Mouse (Mus musculus) lung, adult 2 months (tissue): ENCODE measurements around the gene Rab19. TPM values are rescaled to one million over a fixed set of nuclear protein-coding genes. Genes with fewer than 3 reads are reported as not detected.

ENCODE experiments used
- DNase-seq: peaks from one replicate; pipeline ENCODE4 v3.0.0; 2022
- H3K4me1 ChIP-seq: fragments of 200-500 bp; 2 replicates; pipeline ENCODE4 v1.6.1; 2011; ENCODE audit warnings: low read length; ENCODE audit not compliant: control insufficient read depth, insufficient read depth
- H3K4me3 ChIP-seq: fragments of 200-500 bp; replicated peaks from 2 replicates; pipeline ENCODE3; 2011; ENCODE audit warnings: low read depth, mild to moderate bottlenecking, control low read depth, low read length; ENCODE audit errors: extremely low read depth
- CTCF ChIP-seq: fragments of 200-500 bp; IDR thresholded peaks from 2 replicates; pipeline ENCODE4 v1.5.1; 2011; ENCODE audit warnings: mild to moderate bottlenecking, low read length, control low read depth; ENCODE audit not compliant: insufficient read depth
- POLR2A ChIP-seq: fragments of 200-500 bp; IDR thresholded peaks from 2 replicates; pipeline ENCODE4 v1.6.1; 2011; ENCODE audit warnings: low read depth, mild to moderate bottlenecking, control low read depth, low read length, borderline replicate concordance; ENCODE audit errors: extremely low read depth
- WGBS: fragments of 180-500 bp; shearing (Covaris S2); methylation state at CpG from one replicate; pipeline ENCODE4 v1.1.7; 2018; 5-methylcytosine and 5-hydroxymethylcytosine counted together
- polyA plus RNA-seq: library from polyadenylated mRNA; depleted of rRNA; stranded (reverse); fragments of >200 nt; gene quantifications from 2 replicates; pipeline ENCODE4 v1.2.3, GENCODE M21; 2012; rRNA removed

The Rab19 gene
- 3.6 and 5.2 TPM in 2 replicates for polyA plus RNA-seq

DNA sequence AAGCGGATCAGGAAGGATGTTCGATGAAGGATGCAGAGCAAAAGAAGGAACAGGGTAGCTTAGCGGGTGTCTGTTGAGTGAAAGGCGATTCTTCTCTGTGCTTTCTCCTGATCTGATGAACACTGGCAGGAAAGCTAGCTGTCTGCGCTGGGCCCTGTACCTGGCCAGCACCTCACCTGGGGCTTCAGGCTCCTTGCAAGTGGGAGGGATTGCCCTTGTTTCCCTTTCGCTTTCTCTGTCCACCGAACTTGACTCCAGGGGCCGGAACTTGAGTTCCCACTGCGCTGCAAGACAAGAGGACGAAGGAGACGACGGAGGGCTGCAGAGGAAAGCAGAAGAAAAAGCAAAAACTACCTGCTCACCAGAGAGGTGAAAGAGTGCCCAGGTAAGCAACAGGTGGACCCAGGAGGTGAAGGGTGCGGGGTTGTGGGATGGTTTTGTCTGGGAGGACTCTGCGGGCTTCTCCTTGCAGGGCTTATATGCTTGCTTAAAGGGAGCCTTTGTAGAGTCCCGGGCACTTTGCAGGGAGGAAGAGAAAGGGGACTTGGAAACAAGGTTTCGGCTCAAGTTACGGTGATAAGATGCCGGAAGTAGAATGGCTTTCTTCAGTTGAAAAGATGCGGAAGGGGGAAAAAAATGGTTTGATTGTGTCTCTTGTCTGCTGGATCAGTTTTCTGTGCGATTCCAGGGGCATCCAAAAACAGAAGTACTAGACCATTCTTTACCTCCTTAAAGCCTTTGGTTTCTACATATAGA is at the start of gene Rab19:
Gene Rab19, plus strand, starts transcription at position 51 of the 756 bp plus-strand sequence.
- TF ChIP-seq POLR2A (peak; percentile 54; the same call in 1 of the 2 replicates), CTCF (no peak)
- WGBS = 2% methylated on average over 20 of the region's 20 CpGs

DNA sequence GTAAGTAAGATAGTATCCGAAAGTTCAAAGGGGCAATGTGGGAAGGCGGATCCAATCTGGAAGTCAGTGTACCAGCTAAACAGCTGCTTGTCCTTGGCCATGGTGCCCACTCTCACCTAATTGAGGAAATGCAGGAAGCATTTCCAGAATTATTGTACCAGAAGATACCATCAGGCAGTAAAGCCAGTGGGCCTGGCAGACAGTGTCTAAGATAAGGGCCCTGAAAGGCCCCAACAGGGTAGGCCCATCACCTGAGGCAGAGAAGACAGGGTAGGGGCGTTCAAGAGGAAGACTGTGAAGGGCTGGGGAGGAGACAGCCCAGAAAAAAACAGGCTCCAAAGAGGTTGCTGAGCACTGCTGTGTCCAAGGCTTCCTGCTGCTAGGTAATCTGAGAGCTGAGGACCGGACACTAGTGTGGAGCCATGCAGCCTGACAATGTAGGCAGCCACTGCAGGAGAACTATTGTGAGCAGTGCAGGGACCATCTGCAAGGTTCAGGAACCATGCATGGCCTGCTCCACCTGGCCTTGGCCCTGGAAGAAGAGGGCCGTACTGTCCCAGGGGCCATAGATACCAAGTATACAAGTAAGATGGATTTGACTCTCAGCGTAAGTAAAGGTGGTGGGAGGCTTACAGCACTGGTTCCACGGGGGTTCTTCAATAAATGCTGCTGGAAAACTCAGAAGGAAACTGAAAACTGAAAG is 48.8 kb upstream of the Rab19 start:
- WGBS = 91% methylated on average over 7 of the region's 7 CpGs
- H3K4me1 ChIP-seq = no peaks in the 10 kb centered on the region
- DNase-seq = no peak
- H3K4me3 ChIP-seq = no peak overlapping the region
- TF ChIP-seq CTCF = no peak
- TF ChIP-seq POLR2A = no peak

More for the DNA sequence above, at the start of gene Rab19:
- Histone ChIP-seq H3K4me1 (peaks cover 3% of the 10 kb centered on the region), H3K4me3 (peak within 1 kb of the TSS; percentile 92)
- DNase-seq = peak; percentile 66

DNA sequence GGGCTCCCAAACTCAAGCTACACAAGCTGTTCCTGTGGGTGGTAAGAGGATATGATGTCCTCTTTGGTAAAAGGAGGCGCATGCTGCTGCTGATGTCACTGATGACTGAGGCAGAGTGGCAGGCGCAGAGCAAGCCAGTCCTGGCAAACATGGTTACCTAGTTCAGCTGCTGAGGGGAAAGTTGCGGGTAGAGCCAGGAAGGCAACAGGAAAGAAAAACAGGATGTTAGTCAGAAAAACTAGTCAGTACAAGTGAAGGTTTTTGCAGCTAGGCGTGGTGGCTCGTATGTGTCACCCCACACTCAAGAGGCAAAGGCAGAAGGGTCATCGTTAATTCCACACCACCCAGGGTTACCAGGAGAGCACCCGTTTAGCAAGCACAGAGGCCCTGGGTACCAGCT is 46.8 kb upstream of the Rab19 start:
- 67% methylated on average over 7 of the region's 7 CpGs for WGBS
- H3K4me1 ChIP-seq = no peaks in the 10 kb centered on the region
- H3K4me3 ChIP-seq = no peak overlapping the region
- no peak for DNase-seq
- TF ChIP-seq POLR2A (no peak), CTCF (no peak)

DNA sequence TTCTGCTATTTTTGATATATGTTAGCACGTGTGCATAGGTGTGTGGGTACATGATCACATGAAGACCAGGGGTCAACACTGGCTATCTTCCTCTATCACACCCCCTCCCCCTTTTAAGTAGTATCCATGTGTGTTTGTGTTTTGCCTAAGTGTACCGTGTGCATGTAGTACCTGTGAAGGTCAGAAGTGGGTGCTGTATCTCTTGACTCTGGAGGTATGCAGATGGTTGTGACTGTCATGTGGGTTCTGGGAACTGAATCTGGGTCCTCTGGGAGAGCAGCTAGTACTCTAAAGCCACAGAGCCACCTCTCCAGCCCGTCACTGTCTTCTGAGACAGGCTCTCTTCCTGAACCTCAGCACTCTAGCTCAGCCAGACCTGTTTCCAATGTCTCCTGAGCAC is 46.1 kb upstream of the Rab19 start:
- no peaks in the 10 kb centered on the region for H3K4me1 ChIP-seq
- H3K4me3 ChIP-seq = no peak overlapping the region
- WGBS = 90% methylated on average over 3 of the region's 3 CpGs

DNA sequence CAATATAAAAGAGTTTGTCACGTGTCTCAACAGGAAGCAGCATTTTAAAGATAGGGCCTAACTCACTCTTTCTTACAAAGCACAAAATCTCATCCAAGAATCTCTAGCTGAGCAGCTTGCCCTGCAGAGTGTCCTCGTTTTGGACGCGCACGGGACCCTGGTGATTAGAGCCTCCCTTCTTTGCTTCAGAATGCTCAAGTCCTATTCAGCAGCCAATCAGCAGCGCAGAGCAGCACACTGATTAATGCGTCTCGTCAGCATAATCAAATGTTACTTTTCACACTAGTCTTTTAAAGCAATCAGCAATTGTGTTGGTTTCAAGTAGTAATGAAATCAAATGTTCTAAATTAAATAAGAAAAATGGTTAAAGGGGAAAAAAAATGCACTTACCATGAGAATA is 42.6 kb upstream of the Rab19 start:
- H3K4me3 ChIP-seq = no peak overlapping the region
- WGBS = 88% methylated on average over 8 of the region's 8 CpGs
- no peak for DNase-seq
- H3K4me1 ChIP-seq = no peaks in the 10 kb centered on the region
- TF ChIP-seq POLR2A = no peak
- TF ChIP-seq CTCF = no peak

More for the DNA sequence above, 46.1 kb upstream of the Rab19 start:
- no peak for TF ChIP-seq POLR2A
- no peak for TF ChIP-seq CTCF
- DNase-seq = no peak

DNA sequence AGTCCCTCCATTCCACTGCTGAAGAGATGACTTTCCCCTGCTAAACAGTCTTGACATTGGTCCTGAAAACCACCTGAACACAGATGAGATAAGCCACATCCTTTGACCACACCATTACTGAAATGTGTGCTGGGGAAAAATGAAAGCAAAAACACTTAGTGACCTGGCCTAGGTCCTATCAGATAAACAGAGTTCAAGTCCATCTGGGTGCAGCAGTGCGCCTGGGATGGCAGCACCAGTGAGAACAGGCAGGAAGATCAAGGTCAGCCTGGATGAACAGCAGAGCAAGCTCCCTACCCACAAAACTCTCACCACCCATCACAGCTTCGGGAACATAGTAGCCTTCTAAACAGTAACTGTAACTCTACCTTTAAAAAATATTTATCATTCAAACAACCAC is 39.2 kb upstream of the Rab19 start:
- WGBS = 25% methylated on average over 2 of the region's 2 CpGs
- DNase-seq = no peak
- H3K4me1 ChIP-seq = no peaks in the 10 kb centered on the region
- H3K4me3 ChIP-seq = no peak overlapping the region
- TF ChIP-seq POLR2A (no peak), CTCF (no peak)

DNA sequence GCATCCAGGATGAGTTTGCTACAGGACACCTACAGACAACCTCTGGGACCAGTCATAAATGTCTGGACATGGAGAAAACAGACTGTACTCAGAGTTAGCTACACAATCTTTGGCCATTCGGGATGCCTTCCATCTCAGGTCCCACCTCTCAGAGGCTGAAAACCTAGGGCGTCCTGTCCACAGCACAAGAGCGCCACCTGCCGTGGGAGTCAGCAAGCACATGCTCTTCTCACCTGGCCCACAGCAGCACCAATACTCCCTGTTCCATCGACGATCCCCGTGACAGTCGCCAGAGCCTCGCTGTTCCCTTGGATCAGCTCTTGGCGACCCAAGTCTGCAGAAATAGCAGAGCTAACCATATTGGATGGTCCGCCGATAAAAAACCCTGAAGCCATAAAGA is 37.0 kb upstream of the Rab19 start:
- TF ChIP-seq POLR2A = no peak
- TF ChIP-seq CTCF = peak; percentile 98
- H3K4me3 ChIP-seq = no peak overlapping the region
- peak; percentile 83 for DNase-seq
- WGBS = 19% methylated on average over 12 of the region's 12 CpGs
- H3K4me1 ChIP-seq = no peaks in the 10 kb centered on the region

DNA sequence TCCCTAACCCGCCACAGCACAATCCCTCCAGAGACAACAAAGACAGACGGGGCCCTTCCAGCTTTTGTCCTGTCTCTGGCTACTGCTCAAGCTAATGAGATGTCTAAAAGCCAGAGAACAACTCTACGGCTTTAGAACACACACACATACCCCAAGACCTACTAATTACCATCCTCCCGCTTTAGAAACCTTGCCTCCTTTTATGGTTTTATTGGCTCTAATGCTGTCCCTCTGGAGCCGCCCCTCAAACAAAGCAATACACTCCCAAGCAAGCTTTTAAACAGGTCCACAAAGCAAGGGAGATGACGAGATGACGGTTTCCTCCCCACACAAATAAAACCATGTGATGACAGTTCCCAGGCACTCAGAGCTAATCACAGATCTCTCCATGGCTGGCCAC is 35.5 kb upstream of the Rab19 start:
- H3K4me3 ChIP-seq = no peak overlapping the region
- no peaks in the 10 kb centered on the region for H3K4me1 ChIP-seq
- 89% methylated on average over 7 of the region's 7 CpGs for WGBS
- no peak for DNase-seq
- TF ChIP-seq CTCF = no peak
- no peak for TF ChIP-seq POLR2A

DNA sequence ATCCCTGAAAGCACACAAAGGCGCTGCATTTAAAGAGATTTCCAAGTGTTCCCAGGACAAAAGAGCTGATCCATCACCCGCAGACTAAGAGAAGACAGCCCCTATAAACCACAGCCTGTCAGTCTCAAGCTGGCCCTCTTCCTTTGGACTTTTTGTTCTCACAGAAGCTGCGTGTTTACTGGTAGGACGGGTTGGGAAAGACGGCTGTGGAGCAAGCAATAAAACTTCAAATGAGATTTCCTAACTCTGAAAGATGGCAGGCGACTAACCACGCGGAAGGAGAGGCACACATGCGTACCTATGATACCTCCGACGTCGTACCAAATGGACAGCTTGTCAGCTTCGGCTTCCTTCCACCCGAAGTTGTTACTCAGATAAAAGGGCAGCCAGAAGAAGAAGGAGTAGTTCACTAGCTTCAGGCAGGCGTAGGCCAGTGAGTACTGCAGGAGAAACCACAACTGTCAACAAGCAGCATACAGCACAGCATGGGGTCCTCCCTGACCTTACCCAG is 33.9 kb upstream of the Rab19 start:
- no peak for DNase-seq
- H3K4me1 ChIP-seq = no peaks in the 10 kb centered on the region
- WGBS = 52% methylated on average over 15 of the region's 15 CpGs
- no peak overlapping the region for H3K4me3 ChIP-seq
- TF ChIP-seq CTCF (no peak), POLR2A (no peak)
